Mouse (Mus musculus) left cerebral cortex, adult 9 months (tissue): ENCODE measurements around the gene Fastk.
"Not testable (repeated sequence)": the region's sequence is repeated elsewhere in the genome, so short reads cannot be mapped to it uniquely, and the experiment has no call there.

Experiments used
- DNase-seq, 2 experiments: peaks; one replicate each; pipeline ENCODE4 v3.0.0; 2022; ENCODE audit warnings: low spot score in 2 of 2

Fastk gene

GRCm38 (mm10) chr5:24424004-24424781 is 20.9 kb downstream of the Fastk start:
- DNase-seq, result no peak

GRCm38 (mm10) chr5:24423129-24424003 is 21.7 kb downstream of the Fastk start, which contains the start of the genes Cdk5 and Slc4a2:
Gene Cdk5, minus strand, starts transcription at chr5:24423530.
Gene Slc4a2, plus strand, starts transcription at chr5:24423837.
- DNase-seq, result peak; percentile 99 to 100

GRCm38 (mm10) chr5:24420381-24420780 is 24.7 kb downstream of the Fastk start:
- DNase-seq, result no peak

GRCm38 (mm10) chr5:24417587-24417986 is 27.5 kb downstream of the Fastk start:
- no peak for DNase-seq

- peak in 1 of 2 experiments; percentile 82 for DNase-seq
Measured at GRCm38 (mm10) chr5:24416222-24416736, 28.8 kb downstream of the Fastk start.

GRCm38 (mm10) chr5:24413938-24414337 is 31.1 kb downstream of the Fastk start:
- DNase-seq, result no peak

GRCm38 (mm10) chr5:24413042-24413693 is 31.9 kb downstream of the Fastk start, which contains the start of gene Asic3:
Gene Asic3, plus strand, starts transcription at chr5:24413392.
- no peak for DNase-seq

GRCm38 (mm10) chr5:24412063-24412462 is 33.0 kb downstream of the Fastk start:
- DNase-seq, result no peak

GRCm38 (mm10) chr5:24409466-24409865 is 35.6 kb downstream of the Fastk start:
- DNase-seq, result no peak

- DNase-seq, result peak in 1 of 2 experiments; percentile 37
Measured at GRCm38 (mm10) chr5:24408651-24409050, 36.4 kb downstream of the Fastk start.

- no peak for DNase-seq
Measured at GRCm38 (mm10) chr5:24405389-24405876, 39.7 kb downstream of the Fastk start.

- peak in 1 of 2 experiments; percentile 40 for DNase-seq
Measured at GRCm38 (mm10) chr5:24404594-24405360, 40.3 kb downstream of the Fastk start.

- peak in 1 of 2 experiments; percentile 32 for DNase-seq
Measured at GRCm38 (mm10) chr5:24401969-24402368, 43.1 kb downstream of the Fastk start.

GRCm38 (mm10) chr5:24400911-24401605 is 44.0 kb downstream of the Fastk start:
- DNase-seq, result no peak

GRCm38 (mm10) chr5:24400362-24400761 is 44.7 kb downstream of the Fastk start:
- DNase-seq, result no peak

GRCm38 (mm10) chr5:24399686-24400085 is 45.4 kb downstream of the Fastk start:
- no peak for DNase-seq

GRCm38 (mm10) chr5:24396254-24396653 is 48.8 kb downstream of the Fastk start:
- DNase-seq, result not testable (repeated sequence)

GRCm38 (mm10) chr5:24394165-24394894 is 50.8 kb downstream of the Fastk start:
- peak; percentile 95 to 98 for DNase-seq

GRCm38 (mm10) chr5:24393392-24393997 is 51.6 kb downstream of the Fastk start, which contains the start of gene Abcb8:
Gene Abcb8, plus strand, starts transcription at chr5:24393663.
- peak; percentile 77 to 93 for DNase-seq
